In genomic region chr14:51930824-51931223, GRCm38 (mm10) we compare ENCODE assay signal across 8 mouse cellular contexts. TPM values are rescaled to one million over a fixed set of nuclear protein-coding genes. Genes with fewer than 3 reads are reported as not detected.
DNase-seq lines count a peak whose midpoint lies in the region; ATAC-seq lines count a peak whose summit lies in the region.

No protein-coding gene starts in this region.

- peak; percentile 72 for DNase-seq in R1 (ENCODE audit: low read depth, low spot score)
- peak; percentile 54 for DNase-seq in cerebellum, adult 9-10 months
- DNase-seq in frontal cortex, postnatal 10 days (ENCODE audit: low spot score in 2 of 2): peak; percentile 28 to 65
- DNase-seq in hindbrain, embryonic 14.5 days (ENCODE audit: low spot score): peak; percentile 72
- DNase-seq in layer of hippocampus, postnatal 36 days: peak; percentile 49 to 57
- DNase-seq in lung, postnatal 4 days: peak; percentile 58 to 77
- peak; percentile 37 for DNase-seq in right cerebral cortex, postnatal 25 days

- H3K4me3 ChIP-seq in hindbrain, embryonic 14.5 days (replicated peaks; ENCODE audit: low read length): no peak overlapping the region

- H3K27ac ChIP-seq in hindbrain, embryonic 14.5 days: no peak overlapping the region

- no peak overlapping the region for H3K9ac ChIP-seq in hindbrain, embryonic 14.5 days

- H3K9me3 ChIP-seq in hindbrain, embryonic 14.5 days (ENCODE audit: control insufficient read depth, low read length): no peaks in the 10 kb centered on the region

- WGBS in hindbrain, embryonic 14.5 days: 35% methylated on average over 5 of the region's 5 CpGs

- H3K36me3 ChIP-seq in hindbrain, embryonic 14.5 days (replicated peaks; ENCODE audit: control insufficient read depth, insufficient read depth): no peaks in the 10 kb centered on the region

- peak; percentile 75; the same call in 1 of the 2 replicates for ATAC-seq in hindbrain, embryonic 14.5 days (ENCODE audit: low FRiP score)
- ATAC-seq in monocyte, adult 5-6 weeks (replicated peaks; ENCODE audit: insufficient number of reproducible peaks, low FRiP score, low TSS enrichment, poor library complexity, severe bottlenecking): no peak

- H3K4me1 ChIP-seq in hindbrain, embryonic 14.5 days (replicated peaks; ENCODE audit: control insufficient read depth, insufficient read depth, low read length): no peaks in the 10 kb centered on the region

- no peak overlapping the region for H3K4me2 ChIP-seq in hindbrain, embryonic 14.5 days (replicated peaks)

- no peaks in the 10 kb centered on the region for H3K27me3 ChIP-seq in hindbrain, embryonic 14.5 days (ENCODE audit: control insufficient read depth, insufficient read depth, low read length)

RNA-seq across cellular contexts. Expression of gene Rnase13, which starts 8.3 kb away (rescaled TPM):
- polyA plus RNA-seq in hindbrain, embryonic 14.5 days (2014; fragmentation: Nextera tagmentation; extraction: Ambion mirVana): not detected in 2 replicates
- total RNA-seq in layer of hippocampus, postnatal 36 days (2021): not detected
- total RNA-seq in monocyte, adult 5-6 weeks (2017): not detected in 3 replicates

RNA-seq across cellular contexts. Expression of gene Tppp2, which starts 12.6 kb away (rescaled TPM):
- polyA plus RNA-seq in hindbrain, embryonic 14.5 days (2014; fragmentation: Nextera tagmentation; extraction: Ambion mirVana): not detected in 2 replicates
- not detected for total RNA-seq in layer of hippocampus, postnatal 36 days (2021)
- total RNA-seq in monocyte, adult 5-6 weeks (2017): 2.5 TPM in 1 of 3 replicates, not detected in the others

RNA-seq across cellular contexts. Expression of gene Ndrg2, which starts 16.9 kb away (rescaled TPM):
- 165 and 190 TPM in 2 replicates for polyA plus RNA-seq in hindbrain, embryonic 14.5 days (2014; fragmentation: Nextera tagmentation; extraction: Ambion mirVana)
- total RNA-seq in layer of hippocampus, postnatal 36 days (2021): 100 to 1,000 TPM; 824 to 861 TPM
- 0.43 to 9.4 TPM (median 1.3 TPM) in 3 replicates for total RNA-seq in monocyte, adult 5-6 weeks (2017)

RNA-seq across cellular contexts. Expression of gene Slc39a2, which starts 38.1 kb away (rescaled TPM):
- polyA plus RNA-seq in hindbrain, embryonic 14.5 days (2014; fragmentation: Nextera tagmentation; extraction: Ambion mirVana): 0.95 and 1.5 TPM in 2 replicates
- 10 to 100 TPM in 1 of 2 experiments, 1 to 10 TPM in 1; 8.1 to 11.0 TPM for total RNA-seq in layer of hippocampus, postnatal 36 days (2021)
- not detected in 3 replicates for total RNA-seq in monocyte, adult 5-6 weeks (2017)

RNA-seq across cellular contexts. Expression of gene Mettl17, which starts 46.2 kb away (rescaled TPM):
- polyA plus RNA-seq in hindbrain, embryonic 14.5 days (2014; fragmentation: Nextera tagmentation; extraction: Ambion mirVana): 76.0 and 87.5 TPM in 2 replicates
- total RNA-seq in layer of hippocampus, postnatal 36 days (2021): 10 to 100 TPM; 40.8 to 50.5 TPM
- 16.1 to 24.4 TPM (median 21.4 TPM) in 3 replicates for total RNA-seq in monocyte, adult 5-6 weeks (2017)

Comparison
In these comparisons a context has a peak if more than half of its experiments do, and no peak if none do; other contexts are left out.
1. RNA of gene Ndrg2, which starts 16.9 kb away (total RNA-seq): 824 to 861 TPM in layer of hippocampus, postnatal 36 days; 0.43 to 9.4 TPM in monocyte, adult 5-6 weeks; every median in the first group is over 10 times any median in the second.
2. Peak in every context shown above with its lines, with median percentiles within 50 percentile points of each other: DNase-seq.